Comparison of ENCODE assay signal across 25 mouse cellular contexts in genomic region chr9:34380008-34380407, GRCm38 (mm10).
A peak's percentile ranks its signal among the peaks of the same experiment; 100 is the strongest.
DNase-seq lines count a peak whose midpoint lies in the region; ATAC-seq and TF ChIP-seq lines count a peak whose summit lies in the region.
"Had no signal": no experiment of that assay in that cellular context is flagged by ENCODE, and none has a peak within 500 bp of the region (broad histone marks: within the 10 kb centered on the region; RNA-seq: fewer than 3 reads in every experiment).

No protein-coding gene starts in this region.

- H3K27me3 ChIP-seq in heart, embryonic 12.5 days (replicated peaks) = no peaks in the 10 kb centered on the region
- no peaks in the 10 kb centered on the region; the same call in 1 of the 2 replicates for H3K27me3 ChIP-seq in kidney, adult 2 months (replicated peaks; ENCODE audit: control insufficient read depth, insufficient read depth, low read length)
- H3K27me3 ChIP-seq: embryonic facial prominence, embryonic 15.5 days had no signal

- H3K27ac ChIP-seq in heart, embryonic 12.5 days (ENCODE audit: poor library complexity, severe bottlenecking) = no peak overlapping the region
- no peak overlapping the region for H3K27ac ChIP-seq in kidney, adult 2 months (ENCODE audit: insufficient read depth, low read depth, low read length)
- H3K27ac ChIP-seq: embryonic facial prominence, embryonic 15.5 days; forebrain, embryonic 10.5 days; heart, adult 2 months had no signal

- TF ChIP-seq POLR2A in kidney, adult 2 months (IDR thresholded peaks at IDR 0.05; ENCODE audit: low read depth, low read length) = no peak

- H3K4me3 ChIP-seq in heart, embryonic 12.5 days = no peak overlapping the region
- H3K4me3 ChIP-seq in kidney, adult 2 months (ENCODE audit: insufficient read depth, low read depth, low read length) = no peak overlapping the region
- H3K4me3 ChIP-seq: embryonic facial prominence, embryonic 15.5 days; erythroblast, embryonic 14.5 days; forebrain, embryonic 10.5 days; heart, adult 2 months had no signal

- TF ChIP-seq CTCF in kidney, adult 2 months (conservative IDR thresholded peaks at IDR 0.05; ENCODE audit: insufficient read depth, insufficient read length, low read depth, low read length) = no peak

- DNase-seq in adrenal gland, postnatal 10 days = peak; percentile 22
- DNase-seq in adrenal gland, postnatal 4 days (ENCODE audit: low spot score in 2 of 2) = no peak
- DNase-seq in heart, adult 8-10 months (ENCODE audit: low spot score) = peak; percentile 44
- DNase-seq in kidney, adult 2 months = peak; percentile 3
- DNase-seq in kidney, adult 8-10 months = no peak
- peak; percentile 14 for DNase-seq in lung, postnatal 25 days (ENCODE audit: low spot score)
- DNase-seq in lung, postnatal 14 days = no peak
- DNase-seq: adrenal gland, postnatal 25 days; B cell, adult 2 months; cerebellum, adult 11 months; cerebellum, adult 8-10 months; cerebellum, postnatal 14 days; embryo, embryonic 11 days; gastrocnemius, postnatal 36 days had no signal

- H3K9ac ChIP-seq in heart, embryonic 12.5 days = no peak overlapping the region
- H3K9ac ChIP-seq: embryonic facial prominence, embryonic 15.5 days had no signal

- H3K4me1 ChIP-seq in heart, embryonic 12.5 days (replicated peaks) = no peaks in the 10 kb centered on the region
- no peaks in the 10 kb centered on the region for H3K4me1 ChIP-seq in kidney, adult 2 months (ENCODE audit: control insufficient read depth, insufficient read depth, low read length)
- H3K4me1 ChIP-seq: embryonic facial prominence, embryonic 15.5 days had no signal

- no peaks in the 10 kb centered on the region for H3K36me3 ChIP-seq in heart, embryonic 12.5 days
- H3K36me3 ChIP-seq in kidney, adult 2 months (ENCODE audit: control insufficient read depth, insufficient read depth, low read length) = no peaks in the 10 kb centered on the region
- H3K36me3 ChIP-seq: embryonic facial prominence, embryonic 15.5 days; forebrain, embryonic 10.5 days; G1E had no signal

- WGBS in heart, embryonic 12.5 days = 69% methylated on average over 3 of the region's 3 CpGs
- 61% methylated on average over 3 of the region's 3 CpGs for WGBS in kidney, adult 2 months

- no peak overlapping the region for H3K4me2 ChIP-seq in heart, embryonic 12.5 days
- H3K4me2 ChIP-seq: embryonic facial prominence, embryonic 15.5 days had no signal

- H3K9me3 ChIP-seq in heart, embryonic 12.5 days (replicated peaks) = no peaks in the 10 kb centered on the region
- H3K9me3 ChIP-seq: embryonic facial prominence, embryonic 15.5 days; forebrain, embryonic 10.5 days; G1E had no signal

- no peak for ATAC-seq in heart, embryonic 12.5 days (ENCODE audit: insufficient number of reproducible peaks, low FRiP score)
- ATAC-seq: CD4-positive, CD25-positive, alpha-beta regulatory T cell, adult 4 months; forebrain, embryonic 14.5 days; hindbrain, embryonic 16.5 days; inflammation-experienced regulatory T-cells, adult 6 months; intestine, postnatal 0 days had no signal

Comparison
In these comparisons a context has a peak if more than half of its experiments do, and no peak if none do; other contexts are left out.
1. DNase-seq: peak in adrenal gland, postnatal 10 days (single experiment), heart, adult 8-10 months (single experiment), kidney, adult 2 months (single experiment) and lung, postnatal 25 days (single experiment); none in adrenal gland, postnatal 4 days (0 of 2), kidney, adult 8-10 months (0 of 2) and lung, postnatal 14 days (single experiment).